Mouse (Mus musculus): ENCODE data around the gene Gadd45gip1. TPM values are rescaled to one million over a fixed set of nuclear protein-coding genes. Genes with fewer than 3 reads are reported as not detected.
"Not testable (repeated sequence)": the region's sequence is repeated elsewhere in the genome, so short reads cannot be mapped to it uniquely, and the experiment has no call there.

Gene Gadd45gip1
- total RNA-seq, 2 experiments from 2014 or later = 23.9 to 25.8 TPM

DNA sequence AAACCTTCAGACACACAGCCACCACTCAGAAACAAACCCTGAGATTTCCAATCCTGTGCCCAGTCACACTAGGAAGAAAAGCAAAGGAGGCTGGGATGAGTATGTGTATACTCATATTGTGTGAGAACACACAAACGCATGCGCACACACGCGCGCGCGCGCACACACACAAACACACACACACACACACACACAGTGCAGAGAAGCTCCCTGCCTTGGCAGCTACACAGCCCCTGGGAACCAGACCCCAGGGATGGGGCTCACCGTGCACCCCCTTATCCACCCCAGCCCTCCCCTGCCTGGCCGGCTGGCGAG lies 17.1 kb upstream of the Gadd45gip1 start:
- peak overlapping the region; percentile 48 for H3K27ac ChIP-seq
- TF ChIP-seq CTCF (IDR thresholded peaks at IDR 0.05) = no peak
- no peak overlapping the region for H3K4me3 ChIP-seq
- DNase-seq (ENCODE audit: extremely low spot score in 1 of 2, low spot score in 2 of 2) = no peak
- intact Hi-C loops (cut with DNase I) = no loop called here

DNA sequence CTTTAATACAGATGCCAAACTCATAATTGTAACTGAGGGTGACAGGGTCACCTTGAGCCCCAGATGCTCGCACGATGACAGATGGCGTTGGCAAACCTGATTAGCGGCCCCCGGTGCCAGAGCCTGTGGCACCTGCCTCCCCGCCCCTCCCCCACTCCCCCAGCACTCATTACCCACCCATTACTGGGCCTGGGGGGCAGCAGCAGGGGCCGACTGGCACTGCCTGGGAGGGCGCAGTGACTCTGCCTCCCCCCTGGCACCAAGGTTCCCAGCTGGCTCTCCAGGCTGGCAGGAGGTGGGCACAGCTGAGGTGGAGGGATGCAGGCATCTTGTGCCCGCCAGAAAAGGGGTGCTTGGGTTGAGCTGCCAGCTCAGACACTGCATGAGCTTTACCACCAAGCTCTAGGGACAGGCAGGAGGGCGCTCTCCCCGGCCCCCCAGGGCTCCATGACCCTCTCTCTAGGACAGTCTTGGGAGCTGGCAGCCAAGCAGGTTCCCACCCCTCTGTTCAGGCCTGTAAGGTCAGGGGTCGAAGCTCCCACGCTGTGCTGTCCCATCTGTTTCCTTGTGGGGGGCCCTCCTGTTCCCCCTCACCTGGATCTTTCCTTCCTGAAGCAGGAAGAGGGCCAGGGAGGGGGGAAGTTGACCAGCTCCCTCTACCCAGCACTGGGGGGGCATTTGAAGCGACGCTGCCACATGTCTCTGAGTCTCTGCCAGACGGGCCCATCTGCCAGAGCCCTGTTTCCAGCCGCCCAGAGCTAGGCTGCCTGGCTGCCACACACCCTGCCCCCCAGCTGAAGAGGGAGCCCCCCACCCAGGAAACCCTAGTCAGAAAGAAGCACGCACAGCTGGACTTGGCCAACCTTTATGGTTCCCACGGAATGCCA lies 16.5 kb upstream of the Gadd45gip1 start:
- intact Hi-C loops (cut with DNase I) = no loop called here
- no peak for TF ChIP-seq CTCF (IDR thresholded peaks at IDR 0.05)
- no peak for DNase-seq (ENCODE audit: extremely low spot score in 1 of 2, low spot score in 2 of 2)
- Histone ChIP-seq H3K27ac (peak overlapping the region; percentile 48), H3K4me3 (no peak overlapping the region)

DNA sequence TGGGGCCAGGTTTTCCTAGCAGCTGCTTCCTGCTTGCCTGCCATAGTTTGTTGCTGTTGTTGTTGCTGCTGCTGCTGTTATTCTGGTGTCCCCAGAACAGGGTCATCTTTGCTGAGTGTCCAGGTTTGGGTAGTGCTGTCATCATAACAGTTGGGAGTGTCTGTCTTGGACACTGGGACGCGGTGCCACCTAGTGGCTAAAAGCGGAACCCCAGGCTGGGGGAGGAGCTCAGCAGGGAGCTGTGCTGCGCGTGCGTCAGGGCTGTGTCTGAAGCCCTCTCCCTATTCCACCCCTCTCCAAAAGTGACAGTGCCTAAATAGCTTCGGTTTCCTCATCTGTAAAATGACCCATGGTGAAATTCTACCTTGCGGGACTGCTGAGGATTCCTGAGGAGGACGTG lies 15.8 kb upstream of the Gadd45gip1 start:
- Histone ChIP-seq H3K4me3 (no peak overlapping the region), H3K27ac (peak overlapping the region; percentile 48; the same call in 1 of the 2 replicates)
- intact Hi-C loops (cut with DNase I) = no loop called here
- TF ChIP-seq CTCF (IDR thresholded peaks at IDR 0.05) = peak; percentile 99
- DNase-seq (ENCODE audit: extremely low spot score in 1 of 2, low spot score in 2 of 2) = peak; percentile 91 to 99

DNA sequence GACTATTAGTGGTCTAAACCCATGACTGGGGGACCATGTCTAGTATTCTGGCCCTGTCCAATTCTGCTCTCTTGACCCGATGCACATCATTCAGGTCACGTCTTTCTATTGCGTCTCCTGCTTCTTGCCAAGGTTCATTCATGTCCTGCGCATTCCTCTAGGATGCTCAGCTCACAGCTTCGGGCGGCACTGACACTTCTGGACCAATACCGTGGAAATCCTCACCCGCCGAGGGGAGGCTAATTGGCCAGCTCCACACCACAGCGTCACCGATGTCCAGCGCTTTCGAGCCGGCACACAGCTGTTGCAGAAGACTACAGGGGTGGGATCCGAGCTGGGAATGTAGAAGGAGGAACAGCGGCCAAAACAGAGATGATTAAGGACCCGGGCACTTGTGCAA lies 15.2 kb upstream of the Gadd45gip1 start:
- no peak for DNase-seq (ENCODE audit: extremely low spot score in 1 of 2, low spot score in 2 of 2)

DNA sequence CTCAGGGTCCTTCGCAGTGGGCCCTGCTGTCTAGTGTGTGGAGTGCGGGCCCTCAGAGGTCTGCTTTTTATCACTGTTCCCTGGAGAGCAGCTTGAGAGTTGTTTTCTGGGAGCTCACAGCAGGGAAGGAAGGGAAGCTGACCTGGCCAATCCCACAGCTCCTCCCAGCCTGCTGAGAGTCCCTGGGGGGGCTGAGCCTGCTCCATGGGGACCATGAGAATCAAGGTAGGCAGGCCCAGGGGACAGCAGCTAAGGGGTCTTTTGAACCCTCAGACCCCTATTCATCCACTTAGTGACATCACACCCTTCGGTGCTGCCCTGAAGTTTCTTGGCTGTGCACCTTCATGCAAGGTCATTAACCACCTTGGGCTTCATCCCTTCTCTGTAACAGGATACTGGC lies 8.6 kb upstream of the Gadd45gip1 start, which contains the start of gene Dand5:
Gene Dand5, minus strand, starts transcription at position 101 of the 400 bp plus-strand sequence.
- no peak for TF ChIP-seq CTCF (IDR thresholded peaks at IDR 0.05)
- no peak for DNase-seq (ENCODE audit: extremely low spot score in 1 of 2, low spot score in 2 of 2)

More for the DNA sequence above, 15.2 kb upstream of the Gadd45gip1 start:
- intact Hi-C loops (cut with DNase I) = no loop called here
- Histone ChIP-seq H3K4me3 (no peak overlapping the region), H3K27ac (no peak overlapping the region)
- TF ChIP-seq CTCF (IDR thresholded peaks at IDR 0.05) = no peak

DNA sequence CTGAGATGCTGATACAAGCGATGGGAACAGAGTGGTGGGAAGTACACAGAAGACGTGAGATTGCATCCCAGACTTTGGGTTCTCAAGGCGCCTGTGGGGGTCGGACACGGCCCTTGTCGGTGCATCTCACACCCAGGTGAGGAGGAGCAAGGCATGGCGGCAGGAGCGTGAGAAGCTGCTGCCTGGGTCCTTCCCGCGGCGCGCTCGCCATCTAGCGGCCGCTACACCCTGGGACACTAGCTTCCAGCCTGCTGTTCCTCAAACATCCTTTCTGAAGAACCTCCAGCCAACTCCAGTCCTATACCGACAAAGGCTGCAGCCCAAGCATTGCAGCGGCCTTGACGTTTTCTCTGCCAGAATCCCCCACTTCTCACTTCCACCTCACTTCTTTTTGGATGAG lies 7.7 kb upstream of the Gadd45gip1 start:
- peak; percentile 62 to 63 for DNase-seq (ENCODE audit: extremely low spot score in 1 of 2, low spot score in 2 of 2)
- H3K27ac ChIP-seq = no peak overlapping the region
- TF ChIP-seq CTCF (IDR thresholded peaks at IDR 0.05) = peak; percentile 75
- peak overlapping the region; percentile 31; the same call in 1 of the 2 replicates for H3K4me3 ChIP-seq
- intact Hi-C loops (cut with DNase I) = no loop called here

More for the DNA sequence above, 8.6 kb upstream of the Gadd45gip1 start, which contains the start of gene Dand5:
- peak within 1 kb of the TSS; percentile 31; the same call in 1 of the 2 replicates for H3K4me3 ChIP-seq
- intact Hi-C loops (cut with DNase I) = no loop called here
- H3K27ac ChIP-seq = no peak within 1 kb of the TSS

DNA sequence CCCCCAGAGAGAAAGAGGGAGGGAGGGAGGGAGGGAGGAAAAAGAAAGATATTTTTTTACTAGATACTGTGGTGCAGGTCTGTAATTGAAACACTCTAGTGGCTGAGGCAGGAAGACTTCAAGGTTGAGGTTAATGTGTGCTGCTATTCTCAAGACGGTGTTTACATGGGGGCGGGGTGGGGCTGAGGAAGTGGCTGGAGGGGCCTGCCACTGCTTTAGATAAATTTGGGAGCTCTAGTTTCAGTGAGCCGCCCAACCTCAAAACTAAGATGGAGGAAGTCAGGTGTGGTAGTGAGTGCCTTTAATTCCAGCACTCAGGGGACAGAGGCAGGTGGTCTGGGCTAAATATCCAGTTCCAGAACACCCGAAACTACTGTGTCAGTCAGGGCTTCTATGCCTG lies 5.7 kb upstream of the Gadd45gip1 start:
- no peak for TF ChIP-seq CTCF (IDR thresholded peaks at IDR 0.05)
- DNase-seq (ENCODE audit: extremely low spot score in 1 of 2, low spot score in 2 of 2) = no peak
- Histone ChIP-seq H3K4me3 (no peak overlapping the region), H3K27ac (no peak overlapping the region)
- intact Hi-C loops (cut with DNase I) = no loop called here

DNA sequence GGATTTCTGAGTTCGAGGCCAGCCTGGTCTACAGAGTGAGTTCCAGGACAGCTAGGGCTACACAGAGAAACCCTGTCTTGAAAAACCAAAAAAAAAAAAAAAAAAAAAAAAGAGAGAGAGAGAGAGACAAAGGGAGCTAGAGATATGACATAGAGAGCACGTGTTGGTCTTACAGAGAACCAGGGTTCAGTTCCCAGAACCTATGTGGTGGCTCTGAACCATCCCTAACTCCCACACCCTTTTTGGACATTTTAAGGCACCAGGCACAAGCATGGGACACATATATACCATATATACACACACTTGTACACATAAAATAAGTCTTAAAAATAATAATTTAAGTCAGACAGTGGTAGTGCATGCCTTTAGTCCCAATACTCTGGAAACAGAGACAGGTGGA lies 4.8 kb upstream of the Gadd45gip1 start:
- H3K27ac ChIP-seq; intact Hi-C loops (cut with DNase I); H3K4me3 ChIP-seq; DNase-seq (ENCODE audit: extremely low spot score in 1 of 2, low spot score in 2 of 2): not testable (repeated sequence)

DNA sequence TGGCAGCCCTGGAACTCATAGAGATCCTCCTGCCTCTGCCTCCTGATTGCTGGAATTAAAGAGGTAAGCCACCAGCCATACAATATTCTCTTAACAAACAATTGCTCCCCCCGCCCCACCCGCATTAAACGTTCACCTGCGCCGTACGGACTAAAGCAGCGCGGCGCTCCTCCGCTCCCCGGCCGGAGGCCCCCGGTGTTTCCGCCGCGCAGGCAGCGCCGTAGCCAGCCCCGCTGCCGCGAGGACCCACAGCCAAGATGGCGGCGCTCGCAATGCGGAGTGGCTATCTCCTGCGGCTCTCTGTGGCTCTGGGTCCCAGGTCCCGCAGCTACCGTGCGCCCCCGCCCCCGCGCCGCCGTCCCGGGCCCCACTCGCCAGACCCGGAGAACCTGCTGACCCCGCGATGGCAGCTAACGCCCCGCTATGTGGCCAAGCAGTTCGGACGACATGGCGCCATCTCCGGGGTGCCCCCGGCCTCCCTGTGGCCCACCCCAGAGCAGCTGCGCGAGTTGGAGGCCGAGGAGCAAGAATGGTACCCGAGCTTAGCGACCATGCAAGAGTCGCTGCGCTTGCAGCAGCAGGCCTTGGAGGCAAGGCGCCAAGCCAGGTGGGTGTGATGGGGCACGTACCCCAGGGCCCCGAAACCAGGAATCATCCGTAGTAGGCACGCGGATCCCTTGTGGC lies 854 bp downstream of the Gadd45gip1 start:
- Histone ChIP-seq H3K27ac (peak overlapping the region; percentile 94), H3K4me3 (peak overlapping the region; percentile 96)
- TF ChIP-seq CTCF (IDR thresholded peaks at IDR 0.05) = no peak
- DNase-seq (ENCODE audit: extremely low spot score in 1 of 2, low spot score in 2 of 2) = peak; percentile 78 to 82
- intact Hi-C loops (cut with DNase I) = no loop called here

DNA sequence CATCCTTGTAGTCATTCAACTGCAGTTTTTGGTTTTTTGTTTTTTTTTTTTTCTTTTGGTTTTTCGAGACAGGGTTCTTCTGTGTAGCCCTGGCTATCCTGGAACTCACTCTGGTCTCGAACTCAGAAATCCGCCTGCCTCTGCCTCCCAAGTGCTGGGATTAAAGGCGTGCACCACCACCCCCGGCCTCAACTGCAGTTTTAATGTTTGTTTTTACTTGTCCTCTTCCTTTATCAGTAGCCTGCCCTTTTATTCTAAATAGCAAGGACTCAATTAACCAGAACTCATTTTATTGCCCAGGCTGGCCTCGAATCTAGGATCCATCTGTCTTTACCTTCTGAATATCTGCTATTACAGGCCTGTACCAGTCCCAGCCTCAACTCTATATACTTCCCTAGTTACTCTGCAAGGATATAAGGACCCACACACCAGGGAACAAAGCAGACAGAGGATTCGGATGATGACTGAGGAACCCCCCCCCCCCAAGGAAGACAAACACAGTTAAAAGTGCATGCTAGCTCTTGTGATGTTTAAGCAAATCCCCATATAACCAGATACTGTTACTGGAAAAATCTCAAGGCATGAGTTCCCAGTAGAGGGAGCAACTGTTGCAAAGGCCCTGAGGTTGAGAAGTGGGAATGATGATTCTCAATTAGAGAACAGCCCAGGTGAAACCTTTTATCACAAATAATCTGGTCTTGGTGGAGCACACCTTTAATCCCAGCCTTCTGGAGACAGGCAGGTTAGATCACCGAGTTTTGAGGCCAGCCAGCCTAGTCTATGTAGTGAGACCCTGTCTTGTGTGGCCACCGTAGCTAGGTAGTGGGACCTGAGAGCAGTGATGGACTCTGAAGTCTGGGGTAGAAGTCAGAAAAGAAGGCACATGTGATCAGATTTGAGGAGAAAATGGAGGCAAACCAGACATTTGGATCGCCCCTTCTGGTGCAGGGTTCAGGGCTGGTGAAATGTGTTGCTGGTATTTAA lies 1.7 kb downstream of the Gadd45gip1 start:
- H3K27ac ChIP-seq = peak overlapping the region; percentile 94
- peak overlapping the region; percentile 96 for H3K4me3 ChIP-seq
- DNase-seq (ENCODE audit: extremely low spot score in 1 of 2, low spot score in 2 of 2) = no peak
- intact Hi-C loops (cut with DNase I) = no loop called here
- TF ChIP-seq CTCF (IDR thresholded peaks at IDR 0.05) = no peak; the same call in none of the 2 replicates
